Mouse (Mus musculus): ENCODE results near the gene Ect2. TPM values are rescaled to one million over a fixed set of nuclear protein-coding genes. Genes with fewer than 3 reads are reported as not detected.

The Ect2 gene
- total RNA-seq, 2 experiments from 2014 or later = 2.9 to 4.3 TPM

- DNase-seq (ENCODE audit: low spot score in 2 of 2) = no peak
These were observed 82.0 kb downstream of the Ect2 start for GRCm38 (mm10) chr3:27071706-27072105.

GRCm38 (mm10) chr3:27070340-27070739 lies 83.3 kb downstream of the Ect2 start:
- DNase-seq (ENCODE audit: low spot score in 2 of 2) = no peak

- no peak for DNase-seq (ENCODE audit: low spot score in 2 of 2)
These were observed 86.5 kb downstream of the Ect2 start for GRCm38 (mm10) chr3:27067206-27067605.

GRCm38 (mm10) chr3:27064886-27065285 lies 88.8 kb downstream of the Ect2 start:
- DNase-seq (ENCODE audit: low spot score in 2 of 2) = no peak

- DNase-seq (ENCODE audit: low spot score in 2 of 2) = no peak
These were observed 90.0 kb downstream of the Ect2 start for GRCm38 (mm10) chr3:27063399-27064260.

GRCm38 (mm10) chr3:27060441-27060840 lies 93.2 kb downstream of the Ect2 start:
- no peak for DNase-seq (ENCODE audit: low spot score in 2 of 2)

GRCm38 (mm10) chr3:27059529-27060322 lies 94.0 kb downstream of the Ect2 start:
- no peak for DNase-seq (ENCODE audit: low spot score in 2 of 2)

- DNase-seq (ENCODE audit: low spot score in 2 of 2) = no peak
These were observed 98.2 kb downstream of the Ect2 start for GRCm38 (mm10) chr3:27055471-27055870.

GRCm38 (mm10) chr3:27054766-27055165 lies 98.9 kb downstream of the Ect2 start:
- DNase-seq (ENCODE audit: low spot score in 2 of 2) = no peak

Other genes with a start within 250 kb of the Ect2 start
- 10 to 100 TPM; 79.8 to 82.2 TPM for gene Nceh1, start 29.1 kb upstream of the Ect2 start, total RNA-seq (2021)
- gene Tnfsf10, start 163.2 kb upstream of the Ect2 start, total RNA-seq (2021) = 1 to 10 TPM; 1.2 to 1.9 TPM
- 1 to 10 TPM in 1 of 2 experiments, under 1 TPM in 1; 0.69 to 1.1 TPM for gene Ghsr, start 217.5 kb upstream of the Ect2 start, total RNA-seq (2021)

Data from layer of hippocampus, postnatal 10 days (tissue).